Mouse (Mus musculus): ENCODE results near the gene Dohh.

DNA sequence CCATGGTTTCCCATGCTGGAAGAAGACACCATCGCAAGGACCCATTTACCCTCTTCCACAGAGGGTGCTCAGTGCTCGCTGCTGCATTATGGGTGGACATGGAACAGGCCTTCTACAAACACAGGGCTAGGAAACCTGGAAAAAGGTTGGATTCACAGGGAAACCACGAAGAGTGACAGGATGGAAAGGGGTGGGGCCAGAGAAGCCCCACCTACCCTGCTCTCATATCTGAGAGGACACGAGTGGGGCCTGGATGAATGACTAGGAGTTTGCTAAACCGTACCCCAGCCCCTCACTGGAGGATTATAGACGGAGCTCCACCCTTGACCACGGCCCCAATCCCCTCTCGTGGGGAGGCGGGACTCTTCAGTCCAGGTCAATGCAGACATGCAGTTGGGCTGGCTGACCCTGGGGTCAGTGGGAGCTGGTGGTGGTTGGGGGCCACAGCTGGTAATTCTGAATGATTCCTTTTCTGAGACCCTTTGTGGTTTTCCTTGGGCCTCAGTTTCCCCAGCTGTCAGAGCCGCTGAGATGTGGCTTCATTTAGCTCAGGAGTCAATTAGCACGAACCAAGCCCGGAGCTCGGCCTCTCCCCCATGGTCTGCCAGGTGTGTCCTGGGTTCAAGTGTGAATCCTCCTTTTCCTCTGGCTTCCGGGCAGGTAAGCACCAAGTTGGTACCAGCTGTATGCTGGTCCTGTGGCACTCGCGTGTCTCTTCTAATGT lies 28.5 kb downstream of the Dohh start:
- TF ChIP-seq CTCF (conservative IDR thresholded peaks at IDR 0.05; ENCODE audit: low read length) (no peak), POU5F1 (IDR thresholded peaks at IDR 0.05; ENCODE audit: borderline replicate concordance, low read length) (no peak)
